Mouse (Mus musculus) cerebellum, adult 2 months (tissue): ENCODE data around the gene Map4k5.

Experiments
- CTCF ChIP-seq: fragments of 200-500 bp; IDR thresholded peaks from 2 replicates; pipeline ENCODE4 v1.5.1; 2011; ENCODE audit warnings: low read depth, mild to moderate bottlenecking, control low read depth, low read length, moderate library complexity, borderline replicate concordance; ENCODE audit not compliant: insufficient read depth
- POLR2A ChIP-seq: fragments of 200-500 bp; IDR thresholded peaks from 2 replicates; pipeline ENCODE4 v1.6.1; 2011; ENCODE audit warnings: low read length, control low read depth, borderline replicate concordance; ENCODE audit not compliant: insufficient read depth

DNA sequence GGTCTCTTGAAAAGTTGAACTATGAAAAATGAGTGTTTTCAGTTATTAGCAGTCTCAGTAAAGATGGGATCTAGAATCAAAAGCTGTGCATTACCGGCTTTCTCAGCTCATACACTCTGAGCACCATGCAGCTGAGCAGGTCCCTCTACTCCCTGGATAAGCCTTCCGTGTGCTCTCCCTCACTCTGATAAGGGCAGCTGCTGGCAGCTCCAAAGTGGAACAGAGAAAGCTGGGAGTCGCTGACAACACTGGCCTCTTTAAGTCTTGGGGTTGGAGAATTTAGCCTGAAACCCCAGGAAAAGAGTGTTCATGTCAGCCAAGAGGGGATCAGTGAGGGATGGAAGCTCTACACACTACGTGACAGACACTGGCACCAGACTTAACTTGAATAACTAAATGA lies 34.2 kb downstream of the Map4k5 start:
- no peak for TF ChIP-seq CTCF
- no peak for TF ChIP-seq POLR2A
